Mouse (Mus musculus) T-helper 1 cell (primary cell): ENCODE measurements around the gene Zswim1.
"Not testable (repeated sequence)": the region's sequence is repeated elsewhere in the genome, so short reads cannot be mapped to it uniquely, and the experiment has no call there.

Experiments used
- in situ Hi-C: fragments of 300-600 bp; cut with MboI, MseI; formaldehyde crosslinking; loops from one replicate; pipeline ENCODE4 v1.15.1; 2025; ENCODE audit warnings: high pct_unique_total_duplicates

Zswim1 gene

GRCm38 (mm10) chr2:164863411-164863810 is 40.9 kb downstream of the Zswim1 start:
- in situ Hi-C loops = not testable (repeated sequence)

DNA sequence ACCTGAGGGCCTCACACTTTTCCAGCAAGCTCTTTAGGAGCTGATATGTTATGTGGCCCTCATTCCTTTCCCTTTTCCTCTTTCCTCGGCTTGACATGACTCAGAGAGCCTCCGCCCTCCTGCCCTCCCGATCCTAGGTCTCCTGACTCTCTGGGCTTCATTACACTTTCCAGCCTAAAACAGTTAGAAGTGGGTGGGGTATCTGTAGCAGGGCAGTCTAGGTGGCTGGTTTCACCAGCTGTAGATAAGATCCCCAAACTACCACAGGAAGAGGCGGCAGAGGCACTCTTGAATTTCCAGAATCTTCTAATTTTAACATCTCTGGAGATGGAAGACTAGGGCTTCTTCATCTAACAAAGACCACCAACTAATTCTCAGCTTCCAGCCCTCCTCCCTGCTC is 42.1 kb downstream of the Zswim1 start:
- in situ Hi-C loops = no loop called here

- in situ Hi-C loops = no loop called here
These were observed 44.5 kb downstream of the Zswim1 start for GRCm38 (mm10) chr2:164866741-164867551.

- in situ Hi-C loops = no loop called here
These were observed 45.1 kb downstream of the Zswim1 start for GRCm38 (mm10) chr2:164867566-164867965.

- in situ Hi-C loops = no loop called here
These were observed 46.0 kb downstream of the Zswim1 start for GRCm38 (mm10) chr2:164868491-164868890.

DNA sequence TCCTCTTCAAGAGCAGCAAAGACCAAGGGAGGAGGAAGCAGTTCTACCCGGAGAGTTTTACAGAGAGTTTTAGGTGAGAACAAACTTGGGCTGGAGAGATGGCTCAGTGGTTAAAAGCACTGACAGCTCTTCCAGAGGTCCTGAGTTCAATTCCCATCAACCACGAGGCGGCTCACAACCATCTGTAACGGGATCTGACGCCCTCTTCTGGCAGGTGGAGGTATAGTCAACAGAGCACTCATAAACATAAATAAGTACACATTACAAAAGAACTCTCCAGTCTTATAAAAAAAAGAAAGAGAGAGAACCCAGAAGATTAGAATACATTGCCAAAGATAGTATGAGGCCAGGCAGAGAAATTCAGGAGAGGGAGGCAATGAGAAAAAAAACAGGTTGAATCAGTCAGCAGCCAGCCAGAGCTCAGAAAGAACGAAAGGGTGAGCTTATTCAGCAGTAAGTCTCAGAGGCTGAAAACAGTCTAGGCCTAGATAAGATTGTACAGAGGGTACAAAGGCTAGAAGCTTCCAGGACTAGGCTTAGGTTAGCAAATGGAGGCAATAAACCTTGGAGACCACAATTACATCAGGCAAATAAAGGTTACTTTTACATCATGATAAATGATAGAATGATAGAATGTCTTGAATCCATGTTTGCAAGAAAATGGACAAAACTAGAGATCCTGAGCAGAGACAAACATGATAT is 49.3 kb downstream of the Zswim1 start:
- in situ Hi-C loops = no loop called here

- in situ Hi-C loops = no loop called here
These were observed 51.1 kb downstream of the Zswim1 start for GRCm38 (mm10) chr2:164873621-164874020.

DNA sequence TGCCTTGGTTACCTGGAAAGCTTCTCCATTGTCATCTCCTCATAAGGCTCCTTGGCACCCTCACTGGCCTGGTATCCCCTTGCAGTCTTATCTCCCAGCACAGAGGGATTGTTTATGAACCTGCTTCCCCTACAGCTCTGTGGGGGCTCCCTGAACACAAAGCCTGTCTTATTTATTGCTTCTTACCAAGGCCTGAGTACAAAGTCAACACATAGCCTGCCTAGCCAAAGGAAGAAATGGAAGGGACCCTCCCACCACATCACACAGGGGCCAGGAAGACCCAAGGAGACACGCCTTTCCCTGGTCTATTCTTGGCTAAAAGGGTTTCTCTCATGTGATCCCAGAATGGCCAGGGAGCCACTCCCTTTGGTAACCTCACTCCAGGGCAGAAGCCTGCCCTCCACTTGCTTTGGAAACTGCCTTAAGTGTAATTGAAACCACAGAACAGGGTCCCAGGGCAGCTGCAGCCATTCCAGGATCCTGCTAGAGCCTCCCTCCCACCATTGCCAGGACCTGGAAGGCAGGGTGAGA is 51.8 kb downstream of the Zswim1 start:
- in situ Hi-C loops = no loop called here

GRCm38 (mm10) chr2:164875648-164876047 is 53.2 kb downstream of the Zswim1 start:
- in situ Hi-C loops = not testable (repeated sequence)
